Mouse (Mus musculus): ENCODE measurements around the gene C8g.
A peak's percentile ranks its signal among the peaks of the same experiment; 100 is the strongest.

Gene C8g

DNA sequence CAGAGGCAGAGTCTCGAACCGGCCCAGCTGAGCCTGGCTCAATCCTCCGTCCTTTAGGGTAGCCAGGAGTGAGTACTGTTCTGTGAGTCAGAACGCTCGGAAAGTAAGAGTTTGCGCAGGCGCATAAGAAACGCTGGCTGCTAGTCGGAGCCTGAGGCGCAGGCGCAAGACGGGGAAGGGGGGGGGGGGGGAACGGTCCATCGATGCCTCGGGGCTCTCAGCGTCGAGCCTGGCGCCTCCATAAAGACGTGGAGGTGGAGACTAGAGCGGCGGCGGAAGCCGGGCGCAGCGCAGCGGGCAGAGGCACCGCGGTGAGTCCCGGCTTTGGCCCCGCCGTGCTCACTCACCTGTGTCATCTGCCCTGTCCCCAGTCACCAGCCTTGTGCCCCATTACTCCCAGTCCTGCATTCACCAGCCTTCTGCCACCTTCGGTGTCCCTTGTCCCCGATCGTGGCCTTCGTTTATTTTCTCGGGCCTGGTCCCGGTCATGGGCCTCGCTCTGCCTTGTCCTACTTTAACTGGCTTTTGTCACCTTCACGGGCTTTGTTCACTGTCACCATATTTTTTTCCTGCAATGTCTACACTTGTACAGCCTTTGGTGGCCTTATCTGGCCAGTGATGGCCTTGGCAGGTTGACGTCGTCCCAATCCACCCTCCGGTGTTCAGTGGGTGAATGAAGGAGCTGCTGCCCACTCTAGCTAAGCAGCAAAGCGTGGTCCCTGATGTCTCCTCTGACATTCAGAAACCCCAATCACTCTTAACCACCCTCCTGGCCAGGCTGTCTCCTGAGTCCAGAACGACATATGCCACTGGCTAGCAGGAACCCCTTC, 728 bp downstream of the C8g start, which contains the start of gene Fbxw5:
Gene Fbxw5 (plus strand): TSS at position 175 of the 830 bp plus-strand sequence.
- DNase-seq (ENCODE audit: low spot score in 2 of 2) = peak; percentile 76 to 80

GRCm38 (mm10) chr2:25500071-25500575, 1.4 kb downstream of the C8g start:
- DNase-seq (ENCODE audit: low spot score in 2 of 2) = no peak

DNA sequence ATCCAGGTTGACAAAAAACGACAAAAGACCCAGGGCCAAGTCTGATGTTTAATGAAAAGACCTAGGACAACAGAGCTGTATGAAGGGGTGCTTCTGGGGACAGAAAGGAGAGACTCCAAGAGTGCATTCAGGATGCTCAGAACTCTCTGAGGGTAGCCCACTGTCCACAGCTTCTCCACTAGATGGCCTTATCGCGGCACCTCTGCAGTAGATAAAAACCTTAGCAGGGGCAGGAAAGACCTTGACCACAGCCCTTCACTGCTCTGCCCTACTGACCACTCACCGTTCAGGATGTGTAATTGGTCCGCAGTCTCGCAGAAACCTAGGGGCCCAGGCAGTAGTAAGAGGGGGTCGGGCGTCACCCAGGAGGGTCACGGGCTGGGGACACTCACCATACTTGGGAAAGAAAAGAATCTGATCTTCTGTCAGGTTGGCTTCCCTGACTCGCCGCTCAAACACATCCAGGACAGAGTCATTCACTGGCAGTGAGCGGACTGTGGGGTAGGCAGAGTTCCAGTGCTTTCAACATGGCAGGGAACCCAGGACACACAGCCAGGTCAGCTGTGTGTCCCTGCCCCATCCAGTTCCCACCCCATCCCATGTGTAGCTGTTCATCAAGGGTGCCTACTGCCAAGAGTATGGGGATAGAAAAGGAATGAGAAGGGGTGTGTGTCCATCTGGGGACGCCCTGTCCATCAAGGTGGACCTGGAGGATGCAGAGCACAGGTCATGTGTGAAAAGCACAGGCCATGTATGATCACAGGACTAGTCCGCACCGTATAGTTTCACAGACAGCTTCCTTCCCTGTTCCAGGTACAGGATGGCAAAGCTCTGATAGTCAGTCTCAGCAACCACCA, 2.7 kb downstream of the C8g start:
- peak in 1 of 2 experiments; percentile 20 for DNase-seq (ENCODE audit: low spot score in 2 of 2)

DNA sequence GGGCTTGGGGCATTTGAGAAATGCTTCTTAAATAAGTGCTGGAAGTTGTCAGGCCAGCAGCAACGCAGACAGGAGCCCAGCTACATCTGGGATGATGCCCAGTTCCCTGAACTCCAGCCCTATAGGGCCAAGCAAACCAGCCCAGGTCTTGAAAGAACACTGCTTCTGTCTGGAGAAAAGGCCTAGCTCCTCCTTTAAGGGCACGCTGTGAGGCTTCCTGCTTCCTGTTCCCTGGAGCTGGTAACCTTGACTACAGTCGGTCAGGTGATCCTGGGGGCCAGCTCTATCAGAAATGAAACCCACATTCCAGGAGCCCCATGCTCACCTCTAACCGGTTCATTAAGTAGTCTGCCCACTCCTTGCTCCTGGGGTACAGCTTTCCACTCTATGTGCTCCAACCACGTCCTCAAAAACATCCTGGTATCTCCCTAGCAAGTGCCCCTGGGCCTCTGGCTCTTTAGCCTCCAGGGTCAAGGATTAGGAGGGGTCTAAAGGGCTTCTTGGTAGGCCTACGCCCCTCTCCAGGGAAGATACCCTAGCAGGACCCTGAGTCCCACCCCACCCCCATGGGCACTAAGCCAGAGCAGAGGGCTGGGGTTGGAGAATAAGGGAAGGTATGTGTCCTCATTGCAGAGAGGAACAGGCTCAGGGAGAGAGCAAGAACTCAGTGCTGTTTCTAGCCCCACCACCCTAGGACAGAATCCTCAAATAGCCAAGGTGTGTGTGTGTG, 3.5 kb downstream of the C8g start:
- DNase-seq (ENCODE audit: low spot score in 2 of 2) = no peak

DNA sequence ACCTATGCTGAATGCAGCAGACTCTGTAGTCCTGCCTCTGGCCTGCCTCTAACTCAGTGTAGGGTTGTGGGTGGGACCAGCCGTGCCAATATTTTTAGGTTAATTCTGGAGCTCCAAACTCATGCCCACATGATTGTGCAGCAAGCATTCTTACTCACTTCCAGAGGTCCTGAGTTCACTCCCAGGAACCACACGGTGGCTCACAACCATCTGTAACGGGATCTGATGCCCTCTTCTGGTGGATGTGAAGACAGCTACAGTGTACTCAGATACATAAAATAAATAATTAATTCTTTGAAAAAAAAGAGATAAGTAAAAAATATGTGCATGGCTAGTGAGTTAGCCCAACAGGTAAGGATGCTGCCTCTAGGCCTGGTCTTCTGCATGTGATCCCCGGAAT, 5.1 kb downstream of the C8g start:
- DNase-seq (ENCODE audit: low spot score in 2 of 2) = no peak

DNA sequence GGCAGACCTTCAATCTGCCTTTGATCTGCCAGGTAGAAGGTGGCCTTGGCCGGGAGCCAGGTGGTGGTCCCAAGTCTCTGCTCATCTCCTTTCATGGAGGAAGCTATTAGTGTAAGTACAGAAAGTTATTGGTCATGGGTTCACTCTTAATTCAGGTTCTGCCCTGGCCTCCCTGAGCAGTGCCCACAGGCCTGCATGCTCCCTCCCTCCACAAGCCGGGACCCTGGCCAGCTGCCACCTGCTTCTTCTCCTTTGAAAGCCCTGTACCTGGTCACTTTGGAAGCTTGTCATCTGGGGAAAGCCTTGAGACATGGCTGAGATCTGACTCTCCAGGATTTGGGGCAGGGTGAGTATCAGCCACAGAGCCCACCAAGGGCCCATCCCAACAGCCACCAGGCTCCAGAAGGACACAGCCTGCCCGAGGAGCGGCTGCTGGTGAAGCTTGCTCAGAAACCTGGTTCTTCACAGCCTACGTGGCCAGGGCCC, 8.0 kb downstream of the C8g start, which contains the start of gene Lcn12:
Gene Lcn12 (minus strand): TSS at position 436 of the 486 bp plus-strand sequence.
- DNase-seq (ENCODE audit: low spot score in 2 of 2) = no peak

DNA sequence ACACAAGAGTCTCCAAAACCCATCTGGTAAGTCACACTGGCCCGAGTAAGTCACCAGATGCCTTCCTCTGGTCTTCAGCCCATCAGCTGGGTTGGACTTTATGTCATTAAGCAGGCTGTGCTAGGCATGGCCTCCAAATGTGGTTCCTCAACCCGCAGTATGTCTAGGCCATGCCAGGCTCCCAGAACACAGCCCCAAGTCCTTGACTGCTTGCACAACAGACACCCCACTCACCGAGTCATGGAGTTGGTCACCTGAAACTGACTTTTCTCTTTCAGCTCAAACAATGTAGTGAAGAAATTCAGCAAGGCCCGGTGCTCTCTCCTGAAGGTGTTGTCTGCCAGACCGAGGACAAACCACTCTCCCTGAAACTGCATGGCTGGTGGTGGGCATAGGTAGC, 8.5 kb downstream of the C8g start:
- DNase-seq (ENCODE audit: low spot score in 2 of 2) = no peak

DNA sequence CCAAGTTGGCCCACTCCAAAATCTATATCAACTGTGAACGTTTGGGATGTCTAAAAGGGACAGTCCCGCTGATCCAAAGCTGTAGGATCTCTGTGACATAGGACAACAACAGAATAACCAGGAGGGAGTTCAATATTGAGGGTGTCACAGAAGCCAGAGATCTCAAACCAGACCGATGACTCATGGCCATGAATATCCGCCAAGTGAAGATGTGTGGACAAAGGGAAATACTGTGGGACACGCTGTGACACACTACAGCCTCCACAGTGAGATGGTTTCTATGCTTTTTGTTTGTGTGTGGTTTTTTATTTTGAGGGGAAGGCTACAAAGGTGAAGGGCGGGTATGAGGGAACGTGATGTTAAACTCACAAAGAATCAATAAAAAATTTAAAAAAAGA, 12.8 kb downstream of the C8g start:
- no peak for DNase-seq (ENCODE audit: low spot score in 2 of 2)

DNA sequence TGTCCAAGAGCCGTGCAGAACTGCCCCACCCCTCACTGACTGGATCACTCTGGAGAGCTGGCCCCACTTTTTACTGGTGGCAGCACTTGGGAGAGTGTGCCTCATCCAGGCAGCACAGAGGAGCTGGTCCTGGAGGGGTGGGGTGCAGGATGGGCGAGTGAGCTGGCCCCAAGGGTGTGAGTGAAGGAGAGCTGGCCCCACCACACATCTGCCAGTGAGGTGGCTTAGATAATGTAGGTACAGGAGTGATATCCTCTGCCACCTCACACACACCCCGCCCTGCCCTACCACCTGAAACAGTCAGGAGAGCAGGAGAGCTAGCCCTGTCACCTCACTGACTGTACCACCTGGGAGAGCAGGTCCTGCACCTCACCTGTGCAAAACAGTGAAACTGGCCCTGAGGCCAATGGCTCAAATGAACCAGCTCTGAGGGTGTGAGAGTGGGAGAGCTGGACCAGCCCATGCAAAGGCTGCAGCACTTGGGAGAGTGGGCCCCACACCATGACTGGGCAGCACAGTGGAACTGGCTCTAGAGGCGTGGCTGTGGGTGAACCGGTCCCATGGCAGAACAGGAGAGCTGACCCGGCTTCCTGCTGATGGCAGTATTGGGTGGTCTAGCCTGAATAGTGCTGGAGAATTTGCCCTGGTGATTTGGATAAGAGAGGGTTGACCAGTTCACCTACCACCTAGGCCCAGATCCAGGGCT, 13.4 kb downstream of the C8g start:
- no peak for DNase-seq (ENCODE audit: low spot score in 2 of 2)

DNA sequence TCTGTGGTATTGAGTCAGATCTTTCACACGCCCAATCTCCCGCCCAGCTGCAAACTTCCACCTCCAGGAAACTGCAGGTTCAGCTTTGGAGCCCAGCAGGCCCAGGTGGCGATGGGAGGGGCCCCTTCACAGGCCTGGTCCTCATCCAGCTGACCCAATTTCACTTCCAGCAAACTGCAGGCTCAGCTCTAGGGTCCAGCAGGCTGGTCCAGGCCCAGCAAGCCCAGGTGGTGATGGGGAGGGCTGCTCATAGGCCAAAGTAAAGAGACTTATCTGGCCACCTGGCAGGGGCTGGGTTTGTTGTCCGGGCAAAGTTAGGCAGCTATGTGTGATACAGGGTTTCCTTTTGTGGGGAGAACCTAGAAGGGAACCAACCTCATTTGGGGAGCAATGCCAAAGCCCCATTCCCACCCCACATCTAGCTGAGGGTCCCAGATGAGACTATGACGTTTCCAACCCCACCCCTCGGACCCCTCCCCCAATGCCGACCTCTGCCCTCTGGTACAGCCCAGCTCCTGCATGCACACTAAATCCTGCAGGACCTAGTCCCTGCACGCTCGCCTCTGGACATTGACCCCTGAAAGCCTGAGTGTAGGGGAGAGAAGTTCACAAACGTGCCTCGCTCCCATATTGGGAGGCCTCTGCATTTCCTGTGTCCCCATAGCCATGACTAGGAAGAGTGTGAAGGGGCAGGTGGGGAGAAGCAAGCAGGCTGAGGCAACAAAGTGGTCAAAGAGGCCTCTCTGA, 16.4 kb downstream of the C8g start:
- DNase-seq (ENCODE audit: low spot score in 2 of 2) = no peak

DNA sequence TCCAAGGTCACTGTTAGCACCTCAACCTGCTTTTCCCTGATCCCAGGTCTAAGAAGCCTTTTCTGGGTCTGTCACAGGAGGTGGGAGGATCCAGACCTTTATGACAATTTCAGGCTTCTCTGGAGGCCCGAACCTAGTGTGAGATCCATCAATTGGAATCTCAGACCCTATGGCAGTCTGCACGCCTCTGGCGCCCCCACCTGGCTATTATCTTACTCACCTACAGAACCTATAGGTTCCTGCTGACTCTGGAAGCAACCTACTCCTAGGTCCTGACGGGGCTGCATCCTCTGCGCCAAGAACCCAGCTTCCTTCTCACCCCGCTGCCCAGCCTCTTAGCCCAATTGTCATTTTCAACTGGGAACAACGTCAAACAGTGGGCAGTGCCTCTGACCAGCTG, 18.6 kb downstream of the C8g start:
- peak; percentile 40 to 65 for DNase-seq (ENCODE audit: low spot score in 2 of 2)

DNA sequence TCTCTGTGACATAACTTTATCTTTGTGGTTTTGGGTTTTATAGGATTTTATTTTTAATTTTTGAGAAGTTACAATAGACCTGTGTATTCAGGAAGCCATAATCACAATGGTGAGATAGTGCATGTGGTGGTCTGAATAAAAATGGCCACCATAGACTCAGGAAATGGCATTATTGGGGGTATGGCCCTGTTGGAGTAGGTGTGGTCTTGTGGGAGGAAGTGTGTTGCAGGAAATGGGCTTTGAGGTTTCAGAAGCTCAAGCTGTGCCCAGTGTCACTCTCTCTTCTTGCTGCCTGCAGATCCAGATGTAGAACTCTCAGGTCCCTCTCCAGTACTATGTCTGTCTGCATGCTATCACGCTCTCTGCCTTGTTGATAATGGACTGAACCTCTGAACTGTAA, 21.0 kb downstream of the C8g start:
- no peak for DNase-seq (ENCODE audit: low spot score in 2 of 2)

DNA sequence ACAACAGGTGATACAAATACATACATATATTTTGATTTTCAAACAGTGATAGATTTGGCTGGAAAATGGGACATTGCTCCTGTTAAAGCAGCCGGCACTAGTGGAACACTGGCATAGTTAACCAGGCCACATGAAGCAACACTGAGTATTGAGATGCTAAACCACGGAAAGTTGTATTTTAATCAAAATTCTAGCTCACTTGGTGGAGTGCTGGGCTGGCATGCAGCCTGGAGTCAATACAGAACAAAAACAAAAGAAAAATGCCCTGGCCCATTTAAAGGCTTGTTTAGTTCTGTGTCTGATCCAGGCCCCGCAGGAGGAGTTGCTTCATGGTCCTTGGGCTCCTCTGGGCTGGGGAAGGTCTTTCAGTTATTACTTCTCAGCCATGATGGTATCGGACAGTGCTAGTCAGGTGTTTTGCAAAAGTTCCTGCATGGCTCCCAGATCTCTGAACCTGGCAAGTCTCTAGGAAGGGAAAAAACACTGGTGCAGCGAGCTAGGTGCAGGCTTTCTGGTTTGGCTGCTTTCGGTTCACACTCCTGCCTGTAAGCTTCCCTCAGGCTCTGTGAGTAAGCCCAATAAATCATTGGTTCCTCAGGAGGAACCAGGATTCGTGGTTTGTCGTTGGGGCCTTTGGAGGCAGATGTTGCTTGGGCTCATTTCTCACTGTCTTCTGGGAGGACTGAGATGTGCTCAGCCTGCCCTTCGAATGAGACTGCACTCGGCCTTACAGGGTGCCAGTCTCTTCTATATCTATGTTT, 21.8 kb downstream of the C8g start:
- no peak for DNase-seq (ENCODE audit: low spot score in 2 of 2)

DNA sequence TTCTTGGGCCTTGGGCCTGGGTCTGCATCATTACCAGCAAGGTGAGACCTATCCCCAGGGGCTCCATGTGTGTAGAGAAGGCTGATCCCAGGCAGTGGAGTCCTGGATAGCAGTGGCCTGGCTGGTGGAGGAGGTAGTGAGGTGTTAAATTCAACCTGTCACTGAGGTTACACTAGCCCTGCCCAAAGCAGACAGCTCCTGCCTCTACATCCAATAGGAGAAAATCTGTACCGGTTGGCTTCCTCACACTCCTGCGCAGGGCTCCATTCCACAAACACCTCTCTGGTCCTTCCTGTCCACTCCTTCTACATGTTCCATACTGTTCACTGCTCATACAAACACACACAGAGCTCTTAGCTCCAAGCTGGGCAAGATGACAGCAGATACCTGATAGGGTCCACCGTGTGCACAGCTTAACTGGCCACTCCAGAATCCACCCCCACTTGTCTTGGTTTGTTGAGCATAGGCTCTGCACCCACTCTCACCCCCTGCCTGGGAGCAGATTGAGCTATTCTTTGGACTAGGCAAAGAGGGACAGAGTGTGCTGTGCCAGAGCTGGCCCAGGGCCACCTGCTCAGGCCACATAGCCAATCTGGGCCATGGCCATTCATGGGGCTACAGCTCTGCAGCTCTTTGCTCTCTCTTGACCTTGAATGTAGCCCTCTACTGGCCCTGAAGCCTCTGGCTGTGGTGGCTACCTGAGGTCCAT, 23.4 kb downstream of the C8g start:
- DNase-seq (ENCODE audit: low spot score in 2 of 2) = no peak

- no peak for DNase-seq (ENCODE audit: low spot score in 2 of 2)
These were observed 24.0 kb downstream of the C8g start for GRCm38 (mm10) chr2:25477541-25477940.

- no peak for DNase-seq (ENCODE audit: low spot score in 2 of 2)
These were observed 29.0 kb downstream of the C8g start for GRCm38 (mm10) chr2:25472550-25472949.

DNA sequence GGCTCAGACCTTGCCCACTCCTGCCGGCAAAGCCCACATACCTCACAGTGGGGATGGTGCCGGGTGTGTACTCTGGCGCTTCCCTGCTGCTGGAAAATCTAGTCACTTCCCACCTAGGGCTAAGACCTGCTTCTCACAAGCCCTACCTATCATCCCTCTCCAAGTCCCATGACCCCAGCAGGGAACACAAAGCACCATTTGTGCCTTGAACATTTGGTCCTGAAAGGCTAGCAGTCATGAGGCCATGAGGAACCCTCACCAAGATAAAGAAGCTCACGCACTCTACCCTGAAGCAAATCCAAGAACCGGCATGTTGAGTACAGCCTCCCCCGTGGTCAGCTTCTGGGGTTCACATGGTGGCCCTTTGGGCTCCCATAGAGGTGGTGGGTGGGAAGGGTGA, 31.6 kb downstream of the C8g start, which contains the start of gene Ptgds:
Gene Ptgds (minus strand): TSS at position 78 of the 400 bp plus-strand sequence.
- no peak for DNase-seq (ENCODE audit: low spot score in 2 of 2)

DNA sequence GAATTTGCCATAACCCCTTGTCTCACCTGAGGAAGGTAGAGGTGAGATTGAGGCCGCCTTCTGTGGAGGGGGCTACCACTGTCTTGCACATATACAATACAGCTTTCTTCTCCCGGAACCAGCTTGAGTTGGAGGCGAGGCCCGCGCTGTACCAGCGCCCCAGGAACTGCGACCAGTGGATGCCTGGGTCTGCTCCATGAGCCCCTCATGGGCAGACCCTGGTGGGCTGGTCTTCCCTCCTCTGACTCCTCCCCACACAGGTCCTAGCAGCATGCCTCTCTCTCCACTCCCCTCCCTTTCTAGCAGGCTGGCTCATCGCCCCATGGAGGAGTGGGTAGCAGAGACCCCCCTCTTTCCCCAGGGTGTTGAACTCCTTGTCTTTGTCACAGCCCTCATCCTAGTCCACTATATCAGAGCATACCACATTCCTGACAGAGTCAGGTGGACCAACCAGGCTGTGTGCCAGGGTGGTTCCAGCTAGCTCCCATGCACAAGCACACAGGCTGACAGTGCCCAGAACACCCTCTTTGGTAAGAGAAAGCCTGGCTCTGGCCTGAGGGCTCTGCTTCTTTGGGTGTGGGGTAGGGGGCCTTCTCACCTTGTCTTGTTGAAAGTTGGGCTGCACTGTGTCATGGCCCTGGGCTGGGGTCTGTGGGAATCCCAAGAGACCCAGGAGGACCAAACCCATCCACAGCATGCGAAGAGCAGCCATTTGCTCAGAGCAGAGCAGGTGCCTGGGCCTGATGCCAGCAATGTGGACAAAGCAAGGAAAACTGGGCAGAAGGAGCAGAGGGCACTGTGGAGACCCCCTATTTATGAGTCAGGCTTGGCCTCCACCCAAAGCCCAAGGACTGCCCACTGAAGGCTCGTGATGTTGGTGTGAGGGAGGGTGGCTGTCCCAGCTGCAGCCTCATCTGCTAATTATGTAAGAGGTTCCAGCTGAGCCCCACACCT, 32.3 kb downstream of the C8g start:
- no peak for DNase-seq (ENCODE audit: low spot score in 2 of 2)
